Mouse (Mus musculus) stomach, postnatal 0 days (tissue): ENCODE measurements at regions not wholly inside any gene's neighbourhood (a gene's known extent, or its start where the extent isn't known, plus 50 kb on each side); places are given as distances from the start of the nearest gene placed in this dataset.

ENCODE experiments used
- ATAC-seq: fragments of 200-750 bp; cut with Nextera tagmentation; 2 replicates; pipeline ENCODE4 v1.8.0; 2017; ENCODE audit not compliant: low FRiP score, low TSS enrichment
- DNase-seq: peaks from one replicate; pipeline ENCODE4 v3.0.0-alpha.2; 2016; ENCODE audit warnings: low spot score
- H3K27ac ChIP-seq: fragments of 300-500 bp; sonication (generic); replicated peaks from 2 replicates; pipeline ENCODE4 v1.5.1; 2014; ENCODE audit warnings: mild to moderate bottlenecking, control low read depth
- H3K27me3 ChIP-seq: fragments of 300-500 bp; sonication (generic); 2 replicates; pipeline ENCODE4 v1.6.1; 2014; ENCODE audit warnings: low read length; ENCODE audit not compliant: control insufficient read depth, insufficient read depth
- H3K36me3 ChIP-seq: fragments of 300-500 bp; sonication (generic); 2 replicates; pipeline ENCODE4 v1.6.1; 2014; ENCODE audit warnings: low read length, mixed read lengths; ENCODE audit not compliant: control insufficient read depth, insufficient read depth
- H3K4me1 ChIP-seq: fragments of 300-500 bp; sonication (generic); replicated peaks from 2 replicates; pipeline ENCODE4 v1.6.1; 2014; ENCODE audit warnings: antibody characterized with exemption; ENCODE audit not compliant: control insufficient read depth, insufficient read depth
- H3K4me2 ChIP-seq: fragments of 300-500 bp; sonication (generic); replicated peaks from 2 replicates; pipeline ENCODE4 v1.6.1; 2014; ENCODE audit warnings: low read depth, mild to moderate bottlenecking, control low read depth, moderate library complexity
- H3K4me3 ChIP-seq: fragments of 300-500 bp; sonication (generic); 2 replicates; pipeline ENCODE4 v1.5.1; 2014; ENCODE audit warnings: low read depth, low read length, control low read depth
- H3K9ac ChIP-seq: fragments of 300-500 bp; sonication (generic); 2 replicates; pipeline ENCODE4 v1.6.1; 2014; ENCODE audit warnings: mild to moderate bottlenecking, low read length, control low read depth, mixed read lengths
- H3K9me3 ChIP-seq: fragments of 300-500 bp; sonication (generic); 2 replicates; pipeline ENCODE4 v1.6.1; 2016; ENCODE audit warnings: low read length; ENCODE audit not compliant: control insufficient read depth
- CTCF ChIP-seq: IDR thresholded peaks from 2 replicates; pipeline ENCODE4 v1.5.1; 2016; ENCODE audit warnings: antibody characterized with exemption, low read depth, mild to moderate bottlenecking, moderate library complexity
- EP300 ChIP-seq: optimal IDR thresholded peaks from 2 replicates; pipeline ENCODE3; 2016; ENCODE audit warnings: antibody characterized with exemption
- WGBS: fragments of 180-500 bp; shearing (Covaris S2); extraction: QIAGEN DNeasy Blood & Tissue Kit; methylation state at CpG from one replicate; pipeline ENCODE4 v1.1.7; 2014; 5-methylcytosine and 5-hydroxymethylcytosine counted together

DNA sequence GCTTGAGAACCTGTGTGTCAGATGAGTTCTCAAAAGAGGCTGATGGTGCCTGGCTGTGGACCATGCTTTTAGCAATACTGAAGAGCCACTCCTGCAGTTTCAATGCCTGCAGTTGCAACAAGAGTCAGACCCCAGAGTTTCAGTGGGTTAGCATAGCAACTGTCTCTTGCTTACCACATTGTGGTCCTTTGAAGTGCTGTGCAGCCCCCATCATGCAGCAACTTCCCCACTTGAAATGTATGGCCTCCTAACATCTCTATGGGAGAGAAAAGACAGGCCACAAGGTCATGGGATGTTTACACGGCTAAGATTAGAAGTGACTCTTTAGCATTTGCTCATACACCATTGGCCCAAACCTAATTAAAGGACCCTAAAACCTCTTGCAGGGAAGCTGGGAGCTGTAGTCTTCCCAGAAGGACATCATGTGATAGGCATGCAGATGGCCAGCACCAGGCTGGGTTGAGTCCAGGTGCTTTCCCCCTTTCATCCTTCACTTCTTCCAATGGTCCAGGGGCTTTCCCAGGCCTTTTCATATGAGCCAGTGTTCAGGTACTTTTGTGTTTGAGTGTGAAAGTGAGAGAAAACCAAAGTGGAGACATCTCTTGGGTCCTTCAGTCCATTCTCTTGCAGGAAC is 1351.2 kb upstream of the A1bg start:
- Histone ChIP-seq H3K27ac (no peak overlapping the region), H3K9ac (no peak overlapping the region), H3K9me3 (no peaks in the 10 kb centered on the region), H3K4me1 (no peaks in the 10 kb centered on the region), H3K36me3 (no peaks in the 10 kb centered on the region), H3K27me3 (no peaks in the 10 kb centered on the region), H3K4me3 (no peak overlapping the region), H3K4me2 (no peak overlapping the region)
- 76% methylated on average over 1 of the region's 1 CpGs for WGBS
- DNase-seq, result no peak
- TF ChIP-seq EP300 (no peak), CTCF (no peak)
- no peak for ATAC-seq

DNA sequence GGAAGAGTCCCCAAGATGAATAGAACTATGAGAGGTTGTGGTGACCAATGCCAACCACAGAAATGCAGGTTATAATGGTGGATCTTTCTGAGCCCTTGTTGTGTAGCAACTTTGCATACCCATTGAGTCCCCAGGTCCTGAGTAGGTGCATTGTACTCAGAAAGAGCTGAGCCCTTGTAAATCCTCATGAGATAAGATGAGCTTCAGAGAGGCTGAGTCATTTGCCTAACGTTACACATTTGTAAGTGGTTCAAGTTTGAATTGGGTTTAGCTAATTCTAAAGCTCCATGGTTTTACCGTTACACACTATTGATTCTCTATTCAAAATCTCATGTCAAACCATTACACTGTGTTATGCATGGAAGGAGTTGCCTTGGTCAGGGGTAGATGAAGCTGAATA is 1349.9 kb upstream of the A1bg start:
- WGBS, result 77% methylated on average over 2 of the region's 2 CpGs
- Histone ChIP-seq H3K4me1 (no peaks in the 10 kb centered on the region), H3K4me2 (no peak overlapping the region), H3K4me3 (no peak overlapping the region), H3K27me3 (no peaks in the 10 kb centered on the region), H3K27ac (no peak overlapping the region), H3K9me3 (no peaks in the 10 kb centered on the region), H3K36me3 (no peaks in the 10 kb centered on the region), H3K9ac (no peak overlapping the region)
- ATAC-seq (no peak), DNase-seq (no peak)
- TF ChIP-seq CTCF, result no peak
- TF ChIP-seq EP300, result no peak

DNA sequence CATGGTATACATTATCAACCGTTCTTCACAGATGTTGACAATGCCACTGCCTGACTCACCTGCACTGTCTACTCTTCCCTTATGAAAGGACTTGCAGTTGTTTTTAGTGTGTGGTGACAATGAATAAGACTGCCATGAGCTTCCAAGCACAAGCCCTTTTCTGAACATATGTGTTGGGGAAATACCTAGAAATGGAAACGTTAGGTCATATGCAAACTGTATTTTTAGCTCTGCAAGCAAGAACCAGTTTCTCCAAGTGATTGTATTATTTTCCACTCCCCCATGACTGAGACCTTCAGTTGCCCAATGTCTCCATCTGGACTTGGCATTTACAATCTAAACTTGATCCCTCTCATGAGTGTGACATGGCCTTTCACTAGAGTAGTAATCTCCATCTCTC is 1348.6 kb upstream of the A1bg start:
- Histone ChIP-seq H3K9ac (no peak overlapping the region), H3K4me2 (no peak overlapping the region), H3K4me3 (no peak overlapping the region), H3K9me3 (no peaks in the 10 kb centered on the region), H3K27me3 (no peaks in the 10 kb centered on the region), H3K36me3 (no peaks in the 10 kb centered on the region), H3K27ac (no peak overlapping the region), H3K4me1 (no peaks in the 10 kb centered on the region)
- no peak for TF ChIP-seq CTCF
- no peak for TF ChIP-seq EP300
- DNase-seq (no peak), ATAC-seq (no peak)
- WGBS, result 82% methylated on average over 2 of the region's 2 CpGs

DNA sequence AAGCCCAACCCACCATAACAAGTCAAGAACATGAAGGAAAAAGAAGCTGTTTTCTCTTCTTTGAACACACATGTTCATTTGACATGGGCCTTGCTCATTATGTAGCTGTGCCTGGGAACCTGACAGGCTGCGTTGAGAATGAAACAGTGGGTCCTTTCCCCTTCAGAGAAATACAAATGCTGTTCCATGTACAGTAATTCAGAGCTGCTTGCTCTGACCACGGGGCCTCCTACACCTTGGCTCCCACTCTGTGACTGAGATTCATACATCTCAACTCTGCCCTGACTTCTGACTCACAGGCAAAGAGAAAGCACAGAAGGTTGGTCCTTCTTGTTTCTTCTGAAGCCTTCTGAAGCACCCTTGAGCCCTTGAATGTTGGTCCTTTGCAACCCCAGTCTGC is 1345.4 kb upstream of the A1bg start:
- no peaks in the 10 kb centered on the region for H3K9me3 ChIP-seq
- ATAC-seq (no peak), DNase-seq (no peak)
- H3K4me2 ChIP-seq, result no peak overlapping the region
- H3K4me1 ChIP-seq, result no peaks in the 10 kb centered on the region
- H3K9ac ChIP-seq, result no peak overlapping the region
- no peak overlapping the region for H3K4me3 ChIP-seq
- TF ChIP-seq CTCF (no peak), EP300 (no peak)
- 75% methylated on average over 2 of the region's 2 CpGs for WGBS
- H3K27me3 ChIP-seq, result no peaks in the 10 kb centered on the region
- no peak overlapping the region for H3K27ac ChIP-seq
- no peaks in the 10 kb centered on the region for H3K36me3 ChIP-seq

DNA sequence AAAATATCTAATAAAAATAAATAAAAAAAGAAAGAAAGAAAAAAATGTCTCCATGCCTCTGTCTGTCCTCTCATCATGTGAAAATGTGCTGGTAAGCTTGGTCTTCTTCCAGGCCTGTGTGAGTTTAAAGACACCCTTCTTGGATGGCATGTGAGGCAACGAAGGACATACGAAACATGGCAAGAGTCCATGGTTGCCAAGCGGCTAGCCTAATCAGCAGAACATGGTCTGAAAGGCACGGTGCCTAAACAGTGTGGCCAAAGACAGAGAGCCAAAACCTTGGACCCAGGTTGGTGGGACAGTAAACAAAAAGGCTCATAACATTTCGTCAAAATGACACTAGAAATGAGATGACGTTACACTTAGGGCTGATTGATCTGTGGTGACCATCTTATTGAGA is 1344.7 kb upstream of the A1bg start:
- ATAC-seq (no peak), DNase-seq (no peak)
- H3K9ac ChIP-seq, result no peak overlapping the region
- H3K4me2 ChIP-seq, result no peak overlapping the region
- H3K4me3 ChIP-seq, result no peak overlapping the region
- H3K4me1 ChIP-seq, result no peaks in the 10 kb centered on the region
- no peak for TF ChIP-seq EP300
- no peak for TF ChIP-seq CTCF
- no peaks in the 10 kb centered on the region for H3K27me3 ChIP-seq
- WGBS, result 93% methylated on average over 6 of the region's 6 CpGs
- H3K27ac ChIP-seq, result no peak overlapping the region
- H3K9me3 ChIP-seq, result no peaks in the 10 kb centered on the region
- H3K36me3 ChIP-seq, result no peaks in the 10 kb centered on the region

DNA sequence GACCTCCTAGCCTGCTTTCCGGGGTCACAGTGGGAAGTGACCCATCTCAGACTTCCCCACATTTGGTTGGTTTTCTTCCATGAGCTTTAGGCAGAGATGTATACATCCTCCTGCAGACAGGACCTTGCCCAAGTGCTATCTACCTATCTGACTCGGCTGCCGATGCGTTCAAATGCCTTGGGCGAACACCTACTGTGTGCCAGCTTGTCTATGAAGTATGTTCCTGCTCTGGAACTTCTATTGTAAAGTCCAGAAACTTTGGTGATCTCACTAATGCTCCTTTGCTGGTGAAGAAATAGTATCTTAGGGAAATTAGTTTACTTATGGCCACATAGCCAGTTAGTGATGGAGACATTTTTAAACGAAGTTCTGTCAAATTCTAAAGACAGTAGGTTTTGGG is 1343.2 kb upstream of the A1bg start:
- Histone ChIP-seq H3K4me1 (no peaks in the 10 kb centered on the region), H3K4me2 (no peak overlapping the region), H3K4me3 (no peak overlapping the region), H3K27ac (no peak overlapping the region), H3K9me3 (no peaks in the 10 kb centered on the region), H3K27me3 (no peaks in the 10 kb centered on the region), H3K36me3 (no peaks in the 10 kb centered on the region), H3K9ac (no peak overlapping the region)
- DNase-seq (no peak), ATAC-seq (no peak)
- TF ChIP-seq CTCF, result no peak
- no peak for TF ChIP-seq EP300
- 85% methylated on average over 6 of the region's 6 CpGs for WGBS
